Mouse (Mus musculus) testis, adult 2 months (tissue): Measurements from ENCODE around the gene Nxpe3.

Experiments
- CTCF ChIP-seq: fragments of 200-500 bp; IDR thresholded peaks from 2 replicates; pipeline ENCODE4 v1.5.1; 2012; ENCODE audit warnings: low read depth, mild to moderate bottlenecking, inconsistent platforms, low read length, moderate library complexity; ENCODE audit not compliant: control insufficient read depth, insufficient read depth, insufficient replicate concordance
- POLR2A ChIP-seq: fragments of 200-500 bp; IDR thresholded peaks from 2 replicates; pipeline ENCODE4 v1.6.1; 2012; ENCODE audit warnings: low read depth, mild to moderate bottlenecking, inconsistent platforms, low read length, moderate library complexity; ENCODE audit not compliant: control insufficient read depth

- TF ChIP-seq POLR2A (no peak), CTCF (no peak)
Observed at GRCm38 (mm10) chr16:55841506-55841905, 53.6 kb downstream of the Nxpe3 start.
